Mouse (Mus musculus) embryo, embryonic 11 days (tissue): ENCODE results near the gene Setd7.

Experiments used
- DNase-seq: peaks from one replicate; pipeline ENCODE4 v3.0.0-alpha.2; 2015

Gene Setd7

GRCm38 (mm10) chr3:51555583-51555982 lies 5.1 kb downstream of the Setd7 start:
- no peak for DNase-seq

GRCm38 (mm10) chr3:51554836-51555235 lies 5.8 kb downstream of the Setd7 start:
- DNase-seq, result no peak

GRCm38 (mm10) chr3:51554067-51554466 lies 6.6 kb downstream of the Setd7 start:
- DNase-seq, result no peak

- DNase-seq, result no peak
Observed at GRCm38 (mm10) chr3:51553497-51553875, 7.2 kb downstream of the Setd7 start.

- no peak for DNase-seq
Observed at GRCm38 (mm10) chr3:51552841-51553496, 7.7 kb downstream of the Setd7 start.

GRCm38 (mm10) chr3:51552197-51552596 lies 8.5 kb downstream of the Setd7 start:
- DNase-seq, result no peak

- DNase-seq, result no peak
Observed at GRCm38 (mm10) chr3:51548987-51549579, 11.6 kb downstream of the Setd7 start.

- DNase-seq, result no peak
Observed at GRCm38 (mm10) chr3:51547577-51547976, 13.1 kb downstream of the Setd7 start.

GRCm38 (mm10) chr3:51544442-51545128 lies 16.1 kb downstream of the Setd7 start:
- DNase-seq, result no peak

GRCm38 (mm10) chr3:51540659-51541058 lies 20.0 kb downstream of the Setd7 start:
- no peak for DNase-seq

- peak; percentile 76 for DNase-seq
Observed at GRCm38 (mm10) chr3:51539567-51540408, 20.9 kb downstream of the Setd7 start.

GRCm38 (mm10) chr3:51534013-51534412 lies 26.7 kb downstream of the Setd7 start:
- DNase-seq, result no peak

- DNase-seq, result no peak
Observed at GRCm38 (mm10) chr3:51533573-51533972, 27.1 kb downstream of the Setd7 start.

GRCm38 (mm10) chr3:51532282-51532620 lies 28.4 kb downstream of the Setd7 start:
- no peak for DNase-seq

GRCm38 (mm10) chr3:51531473-51532281 lies 29.0 kb downstream of the Setd7 start:
- DNase-seq, result no peak

GRCm38 (mm10) chr3:51526891-51527290 lies 33.8 kb downstream of the Setd7 start:
- no peak for DNase-seq

GRCm38 (mm10) chr3:51525186-51525785 lies 35.4 kb downstream of the Setd7 start:
- no peak for DNase-seq

GRCm38 (mm10) chr3:51521262-51521661 lies 39.4 kb downstream of the Setd7 start:
- no peak for DNase-seq

- DNase-seq, result no peak
Observed at GRCm38 (mm10) chr3:51518763-51519121, 41.9 kb downstream of the Setd7 start.

GRCm38 (mm10) chr3:51517878-51518762 lies 42.6 kb downstream of the Setd7 start:
- no peak for DNase-seq

- no peak for DNase-seq
Observed at GRCm38 (mm10) chr3:51517467-51517866, 43.2 kb downstream of the Setd7 start.
